Mouse (Mus musculus) hindbrain, embryonic 15.5 days (tissue): Measurements from ENCODE around the gene Il10. TPM values are rescaled to one million over a fixed set of nuclear protein-coding genes. Genes with fewer than 3 reads are reported as not detected.

Experiments used
- ATAC-seq: fragments of 200-750 bp; cut with Nextera tagmentation; 2 replicates; pipeline ENCODE4 v1.8.0; 2017; ENCODE audit warnings: low read depth, moderate number of reproducible peaks, moderate TSS enrichment; ENCODE audit not compliant: low FRiP score
- H3K27ac ChIP-seq: fragments of 300-500 bp; sonication (generic); replicated peaks from 2 replicates; pipeline ENCODE4 v1.5.1; 2015; ENCODE audit warnings: mild to moderate bottlenecking, inconsistent platforms
- H3K27me3 ChIP-seq: fragments of 300-500 bp; sonication (generic); 2 replicates; pipeline ENCODE4 v1.6.1; 2015; ENCODE audit warnings: control low read depth, inconsistent platforms
- H3K36me3 ChIP-seq: fragments of 300-500 bp; sonication (generic); 2 replicates; pipeline ENCODE4 v1.6.1; 2015; ENCODE audit warnings: control low read depth, inconsistent platforms
- H3K4me1 ChIP-seq: fragments of 300-500 bp; sonication (generic); replicated peaks from 2 replicates; pipeline ENCODE4 v1.6.1; 2015; ENCODE audit warnings: control low read depth, inconsistent platforms
- H3K4me2 ChIP-seq: fragments of 300-500 bp; sonication (generic); 2 replicates; pipeline ENCODE4 v1.6.1; 2015; ENCODE audit warnings: moderate library complexity, mild to moderate bottlenecking, inconsistent platforms
- H3K4me3 ChIP-seq: fragments of 300-500 bp; sonication (generic); 2 replicates; pipeline ENCODE4 v1.5.1; 2015; ENCODE audit warnings: mild to moderate bottlenecking, inconsistent platforms
- H3K9ac ChIP-seq: fragments of 300-500 bp; sonication (generic); 2 replicates; pipeline ENCODE4 v1.6.1; 2015; ENCODE audit warnings: inconsistent platforms
- H3K9me3 ChIP-seq: fragments of 300-500 bp; sonication (generic); 2 replicates; pipeline ENCODE4 v1.6.1; 2016; ENCODE audit warnings: control low read depth, inconsistent platforms
- whole genome bisulfite sequencing: fragments of 180-500 bp; shearing (Covaris S2); methylation state at CpG from one replicate; pipeline ENCODE4 v1.1.7; 2015; 5-methylcytosine and 5-hydroxymethylcytosine counted together
- polyA plus RNA-seq: library from polyadenylated mRNA; unstranded; fragments of >200 nt; fragmentation: Nextera tagmentation; extraction: Ambion mirVana; gene quantifications from 2 replicates; pipeline ENCODE4 v1.2.1, GENCODE M21; 2015

The Il10 gene
- polyA plus RNA-seq, 1 experiment from 2014 or later = not detected

DNA sequence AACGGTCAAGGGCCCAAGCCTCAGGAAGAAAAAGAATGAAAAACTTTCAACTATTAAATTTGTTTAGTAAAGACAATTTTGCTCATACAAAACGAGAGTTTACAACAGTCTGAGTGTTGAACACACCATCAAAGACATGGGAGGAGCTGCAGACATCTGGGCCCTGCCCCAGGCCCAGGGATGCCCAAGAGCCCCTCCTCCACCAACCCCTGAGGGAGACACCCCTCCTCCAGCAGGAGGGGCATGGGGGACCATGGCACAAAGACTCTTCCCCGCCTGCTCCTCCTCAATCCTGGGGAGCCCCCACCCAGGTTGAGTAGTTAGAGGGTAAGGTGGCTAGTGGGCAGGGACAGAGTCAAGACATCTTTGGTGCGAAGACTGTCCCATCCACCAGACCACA is 34.0 kb downstream of the Il10 start:
- ATAC-seq = no peak
- no peak overlapping the region for H3K27ac ChIP-seq
- H3K4me1 ChIP-seq = peaks cover 13% of the 10 kb centered on the region
- H3K27me3 ChIP-seq = no peaks in the 10 kb centered on the region
- H3K9ac ChIP-seq = no peak overlapping the region
- no peak overlapping the region for H3K4me2 ChIP-seq
- H3K36me3 ChIP-seq = peaks cover 26% of the 10 kb centered on the region
- WGBS = 60% methylated on average over 4 of the region's 4 CpGs
- H3K4me3 ChIP-seq = no peak overlapping the region
- no peaks in the 10 kb centered on the region for H3K9me3 ChIP-seq

DNA sequence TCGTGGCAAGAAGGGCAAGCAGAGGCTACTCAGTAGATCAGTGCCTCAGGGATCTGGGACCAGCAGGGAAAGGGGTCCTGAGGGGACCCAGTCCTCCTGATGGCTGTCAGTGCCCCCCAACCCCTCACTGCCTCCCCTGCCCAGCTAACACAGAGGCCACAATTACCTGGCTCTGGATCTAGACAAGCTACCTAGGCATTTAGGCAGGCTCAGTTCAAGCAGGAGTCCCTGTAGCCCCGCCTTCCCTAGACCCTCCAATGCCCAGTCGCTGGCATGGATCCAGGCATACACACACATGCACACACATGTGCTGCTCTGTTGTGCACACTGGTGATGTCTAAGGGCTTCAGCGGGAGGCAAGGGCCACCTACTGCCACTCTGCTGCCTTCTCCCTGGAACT is 34.6 kb downstream of the Il10 start:
- H3K27ac ChIP-seq = no peak overlapping the region
- ATAC-seq = no peak
- H3K4me2 ChIP-seq = no peak overlapping the region
- no peak overlapping the region for H3K4me3 ChIP-seq
- H3K4me1 ChIP-seq = peaks cover 18% of the 10 kb centered on the region
- whole genome bisulfite sequencing = 89% methylated on average over 4 of the region's 4 CpGs
- no peak overlapping the region for H3K9ac ChIP-seq
- H3K27me3 ChIP-seq = no peaks in the 10 kb centered on the region
- H3K9me3 ChIP-seq = no peaks in the 10 kb centered on the region
- H3K36me3 ChIP-seq = peaks cover 26% of the 10 kb centered on the region

DNA sequence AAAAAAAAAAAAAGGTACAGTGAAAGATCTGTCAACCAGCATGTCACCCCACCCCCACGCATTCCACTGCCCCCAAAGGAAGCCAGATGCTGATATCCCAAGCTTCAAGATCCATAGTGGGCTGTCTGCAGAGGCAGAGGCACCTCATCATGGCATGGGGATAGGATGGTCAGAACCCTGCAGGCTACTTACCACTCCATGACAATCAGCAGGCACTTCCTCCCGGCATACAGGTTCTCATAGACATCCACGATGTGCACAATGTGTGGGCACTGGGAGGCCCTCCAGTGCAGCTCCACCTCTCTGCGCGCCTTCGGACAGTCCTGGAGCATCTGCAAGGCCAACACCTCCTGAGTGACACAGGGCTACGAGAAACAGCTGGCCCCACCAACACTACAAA is 38.8 kb downstream of the Il10 start:
- ATAC-seq = no peak
- peaks cover 26% of the 10 kb centered on the region for H3K36me3 ChIP-seq
- WGBS = 77% methylated on average over 7 of the region's 7 CpGs
- peaks cover 35% of the 10 kb centered on the region for H3K4me1 ChIP-seq
- no peak overlapping the region for H3K27ac ChIP-seq
- no peaks in the 10 kb centered on the region for H3K27me3 ChIP-seq
- H3K4me2 ChIP-seq = no peak overlapping the region
- H3K9me3 ChIP-seq = no peaks in the 10 kb centered on the region
- no peak overlapping the region for H3K9ac ChIP-seq
- H3K4me3 ChIP-seq = no peak overlapping the region

DNA sequence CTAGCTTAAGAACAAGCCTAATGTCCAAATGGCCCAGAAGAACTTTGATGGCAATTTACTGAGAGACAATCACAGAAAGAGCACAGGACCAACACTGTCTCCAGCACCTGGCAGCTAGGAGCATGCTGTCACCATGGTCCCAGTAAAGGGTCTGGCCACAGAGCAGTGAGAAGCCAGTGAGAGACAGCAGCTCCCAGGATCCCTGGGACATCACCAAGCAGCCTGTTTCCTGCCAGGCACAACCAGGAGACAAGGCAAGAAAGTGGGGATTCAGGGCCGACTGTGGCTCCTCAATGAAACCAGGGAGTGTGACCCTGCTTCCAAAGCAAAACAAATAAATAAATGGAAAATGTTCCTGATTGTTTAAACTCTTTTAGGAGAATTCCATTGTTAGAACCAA is 39.8 kb downstream of the Il10 start:
- 45% methylated on average over 1 of the region's 1 CpGs for WGBS

DNA sequence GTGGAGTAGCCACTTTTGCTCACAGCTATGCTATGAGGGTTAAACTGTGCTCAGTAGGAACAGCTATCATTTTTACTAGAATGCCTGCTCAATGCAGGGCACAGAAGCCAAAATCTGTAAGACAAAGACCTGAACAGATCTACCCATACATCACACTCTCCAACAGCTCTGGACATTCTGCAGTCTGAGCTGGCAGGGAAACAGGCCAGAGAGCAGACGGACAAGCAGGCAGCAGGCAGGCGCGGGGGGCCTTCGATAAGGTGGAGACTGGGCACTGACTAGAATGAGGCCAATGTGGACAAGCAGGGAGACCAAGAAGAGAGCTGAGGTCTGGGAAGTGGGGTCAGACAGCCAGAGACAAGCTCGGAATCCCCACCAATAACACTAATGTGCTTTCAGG is 40.2 kb downstream of the Il10 start:
- WGBS = 65% methylated on average over 5 of the region's 5 CpGs
- Histone ChIP-seq H3K27me3 (no peaks in the 10 kb centered on the region), H3K4me2 (no peak overlapping the region), H3K27ac (no peak overlapping the region), H3K36me3 (peaks cover 23% of the 10 kb centered on the region; the same call in 1 of the 2 replicates), H3K4me3 (no peak overlapping the region), H3K9me3 (no peaks in the 10 kb centered on the region), H3K9ac (no peak overlapping the region), H3K4me1 (peaks cover 41% of the 10 kb centered on the region)
- ATAC-seq = no peak

More for the DNA sequence above, 39.8 kb downstream of the Il10 start:
- no peak overlapping the region for H3K4me2 ChIP-seq
- H3K9me3 ChIP-seq = no peaks in the 10 kb centered on the region
- H3K27me3 ChIP-seq = no peaks in the 10 kb centered on the region
- no peak overlapping the region for H3K4me3 ChIP-seq
- H3K4me1 ChIP-seq = peaks cover 38% of the 10 kb centered on the region
- no peak overlapping the region; the same call in 1 of the 2 replicates for H3K27ac ChIP-seq
- peaks cover 26% of the 10 kb centered on the region for H3K36me3 ChIP-seq
- no peak for ATAC-seq
- no peak overlapping the region for H3K9ac ChIP-seq

DNA sequence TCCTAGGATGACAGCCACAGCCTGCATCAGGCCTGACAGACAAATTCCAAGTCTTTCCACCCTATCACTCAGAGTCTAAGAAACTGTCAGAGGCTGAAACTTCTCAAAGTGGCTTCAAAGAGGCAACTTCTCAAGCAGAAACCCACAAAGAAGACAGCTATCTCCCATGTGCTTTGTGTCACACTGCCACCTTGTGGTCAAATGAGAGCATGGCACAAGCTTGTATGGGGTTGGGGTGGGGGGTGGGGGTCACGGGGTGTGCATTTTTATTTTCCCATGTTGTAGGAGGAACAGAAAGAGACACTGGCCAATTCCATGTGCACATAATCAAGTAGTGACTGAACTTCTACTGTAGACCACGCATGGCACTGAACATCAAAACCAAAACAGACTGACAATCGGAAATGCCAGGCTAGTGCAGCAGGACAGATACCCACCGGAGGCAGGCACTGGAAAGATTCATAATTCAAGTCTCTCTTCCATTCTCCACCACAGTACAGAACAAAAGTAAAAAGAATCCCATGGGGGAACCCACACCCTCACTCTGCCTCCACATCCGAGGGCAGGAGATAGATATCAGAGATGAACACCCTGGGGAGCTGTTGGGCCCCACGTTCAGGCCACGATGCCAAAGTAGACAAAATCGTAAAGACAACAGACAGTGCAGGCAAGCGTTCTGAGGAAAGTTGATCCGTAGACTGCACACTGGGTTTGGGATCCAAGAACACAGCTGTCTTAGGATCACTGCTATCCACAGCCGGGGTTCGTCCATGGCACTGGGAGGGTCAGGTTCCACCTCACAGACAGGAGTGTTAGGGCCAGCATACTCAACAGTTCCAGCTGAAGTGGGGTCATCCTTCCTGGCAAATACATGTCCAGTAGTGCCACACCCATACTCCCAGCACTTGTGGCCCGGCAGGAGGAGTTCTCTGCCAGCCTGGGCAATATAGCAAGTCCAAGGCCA is 40.9 kb downstream of the Il10 start:
- H3K27me3 ChIP-seq = no peaks in the 10 kb centered on the region
- H3K9ac ChIP-seq = no peak overlapping the region
- no peak for ATAC-seq
- H3K36me3 ChIP-seq = peaks cover 23% of the 10 kb centered on the region; the same call in 1 of the 2 replicates
- H3K4me2 ChIP-seq = no peak overlapping the region
- no peak overlapping the region for H3K4me3 ChIP-seq
- H3K9me3 ChIP-seq = no peaks in the 10 kb centered on the region
- WGBS = 71% methylated on average over 13 of the region's 13 CpGs
- H3K4me1 ChIP-seq = peaks cover 41% of the 10 kb centered on the region
- no peak overlapping the region for H3K27ac ChIP-seq

DNA sequence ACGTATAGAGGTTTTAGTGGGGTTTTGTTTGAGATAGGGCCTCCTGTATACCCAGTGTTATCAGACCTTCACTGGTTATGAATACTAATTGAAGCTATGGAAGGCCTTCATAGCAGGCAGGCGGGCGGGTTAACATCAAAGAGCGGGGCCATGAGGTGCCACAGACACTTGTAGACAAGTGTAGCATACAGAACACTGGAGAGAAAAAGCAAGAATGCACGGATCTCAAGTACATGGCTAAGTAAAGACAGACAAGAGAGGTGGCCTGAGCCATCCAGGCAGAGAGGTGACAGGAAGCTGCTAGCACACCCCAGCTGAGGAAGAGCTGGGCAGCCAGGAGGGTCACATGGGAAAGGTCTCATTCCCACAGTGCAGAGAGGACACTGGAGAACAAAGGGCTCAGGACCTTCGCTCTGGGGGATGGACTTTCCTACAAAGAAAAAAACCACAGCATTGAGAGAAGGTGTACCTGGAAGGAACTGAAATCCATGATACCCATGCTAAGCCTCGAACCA is 42.2 kb downstream of the Il10 start:
- 84% methylated on average over 7 of the region's 7 CpGs for WGBS
- no peak overlapping the region for H3K9ac ChIP-seq
- H3K4me2 ChIP-seq = no peak overlapping the region
- peaks cover 13% of the 10 kb centered on the region; the same call in 1 of the 2 replicates for H3K36me3 ChIP-seq
- no peaks in the 10 kb centered on the region for H3K9me3 ChIP-seq
- no peaks in the 10 kb centered on the region for H3K27me3 ChIP-seq
- H3K4me3 ChIP-seq = no peak overlapping the region
- no peak overlapping the region for H3K27ac ChIP-seq
- H3K4me1 ChIP-seq = peaks cover 41% of the 10 kb centered on the region
- ATAC-seq = no peak

DNA sequence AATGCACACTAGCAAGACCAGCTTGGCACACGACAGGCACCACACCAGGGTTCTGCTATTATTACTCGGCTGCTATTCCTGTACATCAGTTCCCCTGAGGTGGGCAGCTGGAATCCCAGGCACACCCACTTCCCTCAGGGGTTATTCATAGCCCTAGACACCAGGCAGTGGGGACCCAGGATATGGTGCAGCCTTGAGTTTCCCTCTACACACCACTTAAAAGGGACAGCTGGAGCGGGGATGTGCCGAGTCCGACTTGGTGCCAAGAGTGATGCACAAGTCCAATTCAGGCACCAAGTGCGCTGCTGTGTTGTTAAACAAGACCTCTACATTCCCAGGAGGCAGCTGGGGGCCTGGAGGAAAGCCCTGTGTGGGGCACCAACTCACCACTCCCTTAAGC is 43.2 kb downstream of the Il10 start:
- WGBS = 56% methylated on average over 6 of the region's 6 CpGs
- ATAC-seq = 0 out of 2 replicates have a peak, but pooled peaks have one; percentile 20

DNA sequence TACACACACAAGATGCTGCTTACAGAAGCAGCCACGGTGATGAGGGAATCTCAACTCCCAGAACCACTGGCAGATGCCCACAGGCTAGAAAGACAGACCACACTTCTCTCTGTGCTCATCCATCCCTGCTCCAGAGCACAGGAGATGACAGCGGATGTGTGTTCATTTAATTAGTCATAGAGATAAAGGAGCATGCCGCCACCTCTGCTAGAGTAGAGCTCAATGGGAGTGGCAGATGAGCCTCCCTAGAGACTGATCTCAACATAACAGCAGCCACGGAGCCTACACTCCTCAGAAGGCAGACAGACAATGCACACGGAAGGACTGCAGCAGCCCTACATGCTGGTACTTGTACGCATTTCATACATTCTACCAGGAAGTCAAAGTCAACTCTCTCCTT is 44.6 kb downstream of the Il10 start:
- Histone ChIP-seq H3K36me3 (no peaks in the 10 kb centered on the region), H3K9ac (no peak overlapping the region), H3K4me2 (no peak overlapping the region), H3K27ac (0 out of 2 replicates have a peak overlapping the region, but pooled peaks have one; percentile 5), H3K4me3 (no peak overlapping the region), H3K27me3 (no peaks in the 10 kb centered on the region), H3K4me1 (peaks cover 31% of the 10 kb centered on the region), H3K9me3 (no peaks in the 10 kb centered on the region)
- ATAC-seq = peak; percentile 35; the same call in 1 of the 2 replicates
- WGBS = 36% methylated on average over 6 of the region's 6 CpGs

More for the DNA sequence above, 43.2 kb downstream of the Il10 start:
- Histone ChIP-seq H3K4me3 (no peak overlapping the region), H3K4me1 (peaks cover 41% of the 10 kb centered on the region), H3K36me3 (peaks cover 3% of the 10 kb centered on the region; the same call in 1 of the 2 replicates), H3K27ac (no peak overlapping the region), H3K27me3 (no peaks in the 10 kb centered on the region), H3K4me2 (no peak overlapping the region), H3K9me3 (no peaks in the 10 kb centered on the region), H3K9ac (no peak overlapping the region)

DNA sequence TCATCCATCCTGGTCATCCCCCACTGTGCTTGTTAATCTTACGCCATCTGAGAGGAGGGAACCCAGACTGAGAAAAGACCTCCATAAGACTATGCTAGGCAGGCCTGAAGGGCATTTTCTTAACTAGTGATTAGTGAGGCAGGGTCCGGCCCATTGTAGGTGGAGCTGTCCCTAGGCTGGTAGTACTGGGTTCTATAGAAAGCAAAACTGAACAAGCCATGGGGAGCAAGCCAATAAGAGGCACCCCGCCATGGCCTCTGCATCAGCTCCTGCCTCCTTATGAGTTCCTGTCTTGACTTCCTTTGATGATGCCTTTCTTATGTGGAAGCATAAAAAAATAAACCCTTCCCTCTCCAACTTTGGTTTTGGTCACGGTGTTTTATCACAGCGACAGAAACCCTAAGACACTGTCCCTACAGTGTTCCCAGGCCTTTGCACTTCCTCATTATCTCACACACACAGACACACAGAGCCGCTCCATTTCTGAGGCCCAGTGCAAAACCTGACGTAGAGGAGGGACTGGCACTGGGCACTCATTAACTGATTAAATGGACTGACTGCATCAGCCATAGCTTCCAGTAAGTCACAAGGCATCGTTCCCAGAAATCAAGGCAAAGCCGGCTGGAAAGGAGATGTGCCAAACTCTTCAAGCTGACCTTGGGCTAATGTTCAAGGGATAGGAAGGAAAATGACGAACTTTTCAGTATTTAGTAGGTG is 48.5 kb downstream of the Il10 start:
- 83% methylated on average over 10 of the region's 10 CpGs for WGBS
- H3K36me3 ChIP-seq = no peaks in the 10 kb centered on the region
- no peak overlapping the region for H3K4me3 ChIP-seq
- H3K4me1 ChIP-seq = peaks cover 12% of the 10 kb centered on the region
- no peaks in the 10 kb centered on the region for H3K27me3 ChIP-seq
- H3K4me2 ChIP-seq = no peak overlapping the region
- ATAC-seq = no peak
- no peaks in the 10 kb centered on the region for H3K9me3 ChIP-seq
- H3K9ac ChIP-seq = no peak overlapping the region
- H3K27ac ChIP-seq = no peak overlapping the region

DNA sequence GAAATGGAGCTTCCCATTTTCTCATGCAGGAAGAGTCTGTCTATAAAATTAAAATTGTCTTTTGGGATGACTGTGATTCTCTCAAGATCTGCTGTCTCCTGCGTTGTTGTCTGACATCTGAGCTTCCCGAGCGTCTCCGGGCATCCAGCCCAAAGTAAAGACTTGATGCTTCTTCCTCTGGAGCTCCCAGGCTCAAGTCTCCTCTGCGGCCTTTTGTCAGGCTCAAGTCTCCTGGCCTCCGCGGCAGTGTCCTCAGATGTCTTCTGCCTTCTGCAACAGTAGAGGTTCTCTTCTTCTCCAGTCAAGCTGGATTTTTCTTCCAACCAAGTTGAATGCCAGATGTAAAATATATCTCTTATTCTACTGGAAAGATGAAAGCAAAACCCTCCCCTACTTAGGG is 49.4 kb downstream of the Il10 start:
- WGBS = 87% methylated on average over 7 of the region's 7 CpGs

More for the DNA sequence above, 49.4 kb downstream of the Il10 start:
- no peaks in the 10 kb centered on the region for H3K9me3 ChIP-seq
- H3K4me3 ChIP-seq = no peak overlapping the region
- no peak overlapping the region for H3K27ac ChIP-seq
- ATAC-seq = no peak
- H3K27me3 ChIP-seq = no peaks in the 10 kb centered on the region
- no peak overlapping the region for H3K4me2 ChIP-seq
- H3K36me3 ChIP-seq = no peaks in the 10 kb centered on the region
- no peak overlapping the region for H3K9ac ChIP-seq
- H3K4me1 ChIP-seq = peaks cover 19% of the 10 kb centered on the region
